Mouse (Mus musculus) heart, adult 2 months (tissue): Measurements from ENCODE around the gene Cyp27b1.

ENCODE experiments used
- CTCF ChIP-seq: fragments of 200-600 bp; IDR thresholded peaks from 2 replicates; pipeline ENCODE4 v1.8.1; 2022; ENCODE audit warnings: antibody characterized with exemption, mild to moderate bottlenecking, moderate library complexity
- EP300 ChIP-seq: fragments of 200-500 bp; IDR thresholded peaks from 2 replicates; pipeline ENCODE4 v1.6.1; 2011; ENCODE audit warnings: low read depth, low read length, control low read depth; ENCODE audit not compliant: insufficient read depth
- POLR2A ChIP-seq: fragments of 200-500 bp; IDR thresholded peaks from 2 replicates; pipeline ENCODE4 v1.6.1; 2011; ENCODE audit warnings: mild to moderate bottlenecking, low read depth, low read length, control low read depth; ENCODE audit not compliant: insufficient read depth

DNA sequence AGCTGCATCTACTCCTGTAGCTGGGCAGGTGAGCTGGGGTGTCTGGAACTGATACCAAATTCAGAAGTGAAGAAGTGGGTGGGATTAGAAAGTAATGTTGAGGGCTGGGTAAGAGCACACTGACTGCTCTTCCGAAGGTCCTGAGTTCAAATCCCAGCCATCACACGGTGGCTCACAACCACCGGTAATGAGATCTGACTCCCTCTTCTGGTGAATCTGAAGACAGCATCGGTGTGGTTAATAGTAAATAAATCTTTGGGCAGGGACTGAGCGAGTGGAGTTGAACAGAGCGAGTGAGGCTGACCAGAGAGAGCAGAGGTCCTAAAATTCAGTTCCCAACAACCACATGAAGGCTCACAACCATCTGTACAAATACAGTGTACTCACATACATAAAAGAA is 37.6 kb downstream of the Cyp27b1 start:
- TF ChIP-seq EP300, result no peak
- no peak for TF ChIP-seq CTCF
- no peak for TF ChIP-seq POLR2A
